Mouse (Mus musculus) intestine, embryonic 16.5 days (tissue): Measurements from ENCODE around the gene Mtif3. TPM values are rescaled to one million over a fixed set of nuclear protein-coding genes. Genes with fewer than 3 reads are reported as not detected.

Experiments
- ATAC-seq: fragments of 200-750 bp; cut with Nextera tagmentation; 2 replicates; pipeline ENCODE4 v1.8.0; 2017; ENCODE audit warnings: moderate TSS enrichment, moderate library complexity
- H3K27ac ChIP-seq: fragments of 300-500 bp; sonication (generic); 2 replicates; pipeline ENCODE4 v1.5.1; 2014; ENCODE audit warnings: mild to moderate bottlenecking, low read length
- H3K27me3 ChIP-seq: fragments of 300-500 bp; sonication (generic); replicated peaks from 2 replicates; pipeline ENCODE4 v1.6.1; 2014; ENCODE audit warnings: low read length, control low read depth, mixed read lengths; ENCODE audit not compliant: control insufficient read depth, insufficient read depth
- H3K36me3 ChIP-seq: fragments of 300-500 bp; sonication (generic); 2 replicates; pipeline ENCODE4 v1.6.1; 2014; ENCODE audit warnings: low read length, control low read depth; ENCODE audit not compliant: control insufficient read depth, insufficient read depth
- H3K4me1 ChIP-seq: fragments of 300-500 bp; sonication (generic); 2 replicates; pipeline ENCODE4 v1.6.1; 2014; ENCODE audit warnings: low read length, control low read depth, mixed read lengths; ENCODE audit not compliant: control insufficient read depth, insufficient read depth
- H3K4me2 ChIP-seq: fragments of 300-500 bp; sonication (generic); 2 replicates; pipeline ENCODE4 v1.6.1; 2014; ENCODE audit warnings: low read depth, low read length, control low read depth
- H3K4me3 ChIP-seq: fragments of 300-500 bp; sonication (generic); 2 replicates; pipeline ENCODE4 v1.5.1; 2014; ENCODE audit warnings: mild to moderate bottlenecking, low read length
- H3K9ac ChIP-seq: fragments of 300-500 bp; sonication (generic); 2 replicates; pipeline ENCODE4 v1.6.1; 2014; ENCODE audit warnings: low read depth, low read length
- H3K9me3 ChIP-seq: fragments of 300-500 bp; sonication (generic); 2 replicates; pipeline ENCODE4 v1.6.1; 2016; ENCODE audit warnings: low read length, control low read depth; ENCODE audit not compliant: control insufficient read depth
- WGBS: fragments of 180-500 bp; shearing (Covaris S2); extraction: QIAGEN DNeasy Blood & Tissue Kit; methylation state at CpG from one replicate; pipeline ENCODE4 v1.1.7; 2014; 5-methylcytosine and 5-hydroxymethylcytosine counted together
- polyA plus RNA-seq: library from polyadenylated mRNA; unstranded; fragments of >200 nt; fragmentation: Nextera tagmentation; extraction: Ambion mirVana; gene quantifications from 2 replicates; pipeline ENCODE4 v1.2.1, GENCODE M21; 2015

Gene Mtif3
- polyA plus RNA-seq, 1 experiment from 2014 or later: 31.1 TPM

- Histone ChIP-seq H3K27ac (no peak overlapping the region), H3K9me3 (no peaks in the 10 kb centered on the region), H3K4me1 (peaks cover 2% of the 10 kb centered on the region; the same call in 1 of the 2 replicates), H3K36me3 (no peaks in the 10 kb centered on the region), H3K9ac (no peak overlapping the region), H3K4me3 (no peak overlapping the region), H3K27me3 (no peaks in the 10 kb centered on the region), H3K4me2 (no peak overlapping the region)
- WGBS: 78% methylated on average over 13 of the region's 13 CpGs
- ATAC-seq: no peak
These were observed 5.2 kb upstream of the Mtif3 start for GRCm38 (mm10) chr5:146968695-146969393.

DNA sequence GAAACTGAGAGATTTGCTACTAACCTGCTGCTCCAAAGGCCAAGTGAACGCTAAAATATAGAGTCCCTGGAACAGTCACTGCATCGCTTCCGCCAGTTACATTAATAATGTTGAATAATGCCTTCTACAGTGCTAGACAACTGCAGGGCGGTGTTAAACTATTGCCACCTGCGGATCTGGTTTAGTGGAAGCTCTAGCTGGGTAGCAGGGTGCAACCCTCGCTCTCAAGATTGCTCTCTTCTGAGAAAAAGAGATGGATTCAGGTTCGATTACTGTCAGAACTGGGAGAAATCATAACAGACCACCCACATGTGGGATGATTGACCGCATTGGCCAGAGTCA is 308 bp upstream of the Mtif3 start:
- Histone ChIP-seq H3K9ac (peak overlapping the region; percentile 88), H3K4me2 (peak overlapping the region; percentile 55), H3K4me3 (peak overlapping the region; percentile 90), H3K36me3 (peaks cover 4% of the 10 kb centered on the region; the same call in 1 of the 2 replicates), H3K4me1 (peaks cover 8% of the 10 kb centered on the region), H3K27me3 (no peaks in the 10 kb centered on the region), H3K27ac (no peak overlapping the region), H3K9me3 (no peaks in the 10 kb centered on the region)
- 48% methylated on average over 8 of the region's 8 CpGs for WGBS
- peak; percentile 46 for ATAC-seq

DNA sequence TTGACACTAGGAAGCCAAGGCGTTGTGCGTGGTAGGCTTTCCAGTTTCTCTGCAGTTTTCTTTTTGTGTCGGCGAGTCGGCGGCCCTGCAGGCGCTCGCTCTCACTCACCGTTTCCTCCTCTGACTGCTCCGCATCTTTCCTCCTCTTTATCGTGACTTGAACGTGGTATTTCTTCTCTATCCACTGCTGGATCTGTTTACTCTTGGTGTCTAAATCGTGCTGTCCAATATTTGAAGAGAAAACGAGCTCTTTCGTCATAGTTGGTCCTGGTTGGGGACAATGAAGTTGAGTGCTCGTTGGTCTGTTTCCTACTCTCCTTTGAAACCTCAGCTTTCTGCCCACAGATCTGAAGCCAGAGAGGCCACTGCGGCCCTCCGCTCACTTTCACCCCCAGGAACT is 6.9 kb downstream of the Mtif3 start:
- H3K4me1 ChIP-seq: no peaks in the 10 kb centered on the region
- H3K4me3 ChIP-seq: no peak overlapping the region
- no peak overlapping the region for H3K27ac ChIP-seq
- no peak overlapping the region for H3K9ac ChIP-seq
- H3K9me3 ChIP-seq: no peaks in the 10 kb centered on the region
- no peak for ATAC-seq
- 91% methylated on average over 18 of the region's 18 CpGs for WGBS
- H3K27me3 ChIP-seq: no peaks in the 10 kb centered on the region
- no peak overlapping the region for H3K4me2 ChIP-seq
- peaks cover 41% of the 10 kb centered on the region for H3K36me3 ChIP-seq

- peaks cover 49% of the 10 kb centered on the region for H3K36me3 ChIP-seq
- no peaks in the 10 kb centered on the region for H3K9me3 ChIP-seq
- H3K4me2 ChIP-seq: no peak overlapping the region
- no peak overlapping the region for H3K9ac ChIP-seq
- H3K27me3 ChIP-seq: no peaks in the 10 kb centered on the region
- H3K4me1 ChIP-seq: no peaks in the 10 kb centered on the region
- 88% methylated on average over 5 of the region's 5 CpGs for WGBS
- no peak overlapping the region for H3K27ac ChIP-seq
- no peak overlapping the region for H3K4me3 ChIP-seq
- ATAC-seq: no peak
These were observed 7.9 kb downstream of the Mtif3 start for GRCm38 (mm10) chr5:146955651-146956050.

DNA sequence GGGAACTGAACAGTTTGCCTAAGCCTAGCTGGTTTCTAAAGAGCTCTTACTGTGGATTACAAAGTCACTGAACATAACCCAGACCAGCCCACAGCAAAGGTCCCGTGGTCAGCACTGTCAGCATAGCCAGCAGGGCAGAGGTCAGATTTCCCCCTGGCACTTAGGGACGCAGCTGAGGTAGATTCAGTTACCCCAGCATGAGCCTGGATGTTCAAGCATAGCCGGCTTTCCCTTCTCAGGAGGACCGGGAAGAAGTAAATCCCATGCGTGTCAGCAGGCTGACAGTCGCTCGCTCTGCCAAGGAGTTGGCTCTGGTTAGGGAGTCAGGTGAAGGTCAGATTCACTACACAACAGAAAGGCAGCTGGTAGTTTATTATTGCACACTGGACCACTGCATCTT is 9.0 kb downstream of the Mtif3 start:
- ATAC-seq: no peak
- Histone ChIP-seq H3K9ac (no peak overlapping the region), H3K4me2 (no peak overlapping the region), H3K36me3 (peaks cover 50% of the 10 kb centered on the region), H3K4me1 (peaks cover 5% of the 10 kb centered on the region), H3K4me3 (no peak overlapping the region), H3K27me3 (no peaks in the 10 kb centered on the region), H3K27ac (no peak overlapping the region), H3K9me3 (no peaks in the 10 kb centered on the region)
- WGBS: 89% methylated on average over 7 of the region's 7 CpGs

GRCm38 (mm10) chr5:146948508-146949088 is 15.0 kb downstream of the Mtif3 start, which contains the start of gene Gtf3a:
TSS of gene Gtf3a (plus strand) at chr5:146948657.
- WGBS: under 1% methylated on average over 62 of the region's 62 CpGs
- peak within 1 kb of the TSS; percentile 89 for H3K9ac ChIP-seq
- peak; percentile 98 for ATAC-seq
- H3K36me3 ChIP-seq: peaks cover 19% of the 10 kb centered on the region
- peak within 1 kb of the TSS; percentile 97 for H3K27ac ChIP-seq
- peak within 1 kb of the TSS; percentile 83 for H3K4me2 ChIP-seq
- H3K4me3 ChIP-seq: peak within 1 kb of the TSS; percentile 75
- H3K27me3 ChIP-seq: no peaks in the 10 kb centered on the region
- H3K4me1 ChIP-seq: peaks cover 10% of the 10 kb centered on the region
- no peaks in the 10 kb centered on the region; the same call in 1 of the 2 replicates for H3K9me3 ChIP-seq

DNA sequence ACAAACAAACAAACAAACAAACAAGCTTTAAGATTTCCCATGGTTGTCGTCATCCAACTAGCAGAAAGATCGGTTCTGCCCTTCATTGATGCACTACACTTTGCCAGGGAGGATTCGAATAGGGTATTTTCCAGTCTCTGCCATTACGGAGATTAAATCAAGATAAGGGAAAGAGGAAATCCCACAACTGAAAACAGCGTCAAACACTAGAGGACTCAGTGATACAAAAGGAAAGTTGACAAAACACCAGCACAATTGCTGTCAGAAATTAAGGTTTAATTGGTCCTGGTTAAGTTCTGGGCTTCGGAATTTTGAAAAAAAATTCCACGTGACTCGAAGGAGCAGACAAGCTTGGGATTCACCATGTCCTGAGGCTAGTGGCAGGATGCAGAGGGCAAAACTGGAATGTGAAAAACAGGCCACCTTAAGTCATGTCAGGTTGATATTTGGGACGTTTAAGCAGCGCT is 15.5 kb downstream of the Mtif3 start:
- H3K4me1 ChIP-seq: peaks cover 10% of the 10 kb centered on the region
- ATAC-seq: 0 out of 2 replicates have a peak, but pooled peaks have one; percentile 2
- H3K9me3 ChIP-seq: no peaks in the 10 kb centered on the region; the same call in 1 of the 2 replicates
- peak overlapping the region; percentile 75 for H3K4me3 ChIP-seq
- H3K36me3 ChIP-seq: peaks cover 13% of the 10 kb centered on the region
- peak overlapping the region; percentile 83 for H3K4me2 ChIP-seq
- peak overlapping the region; percentile 62 for H3K27ac ChIP-seq
- WGBS: 17% methylated on average over 10 of the region's 10 CpGs
- H3K9ac ChIP-seq: peak overlapping the region; percentile 89
- H3K27me3 ChIP-seq: no peaks in the 10 kb centered on the region

- WGBS: 85% methylated on average over 6 of the region's 6 CpGs
- Histone ChIP-seq H3K4me3 (no peak overlapping the region), H3K27ac (no peak overlapping the region), H3K4me1 (peaks cover 10% of the 10 kb centered on the region), H3K9ac (no peak overlapping the region), H3K27me3 (no peaks in the 10 kb centered on the region), H3K36me3 (peaks cover 13% of the 10 kb centered on the region), H3K9me3 (no peaks in the 10 kb centered on the region; the same call in 1 of the 2 replicates), H3K4me2 (no peak overlapping the region)
- ATAC-seq: no peak
These were observed 16.1 kb downstream of the Mtif3 start for GRCm38 (mm10) chr5:146947497-146947896.

DNA sequence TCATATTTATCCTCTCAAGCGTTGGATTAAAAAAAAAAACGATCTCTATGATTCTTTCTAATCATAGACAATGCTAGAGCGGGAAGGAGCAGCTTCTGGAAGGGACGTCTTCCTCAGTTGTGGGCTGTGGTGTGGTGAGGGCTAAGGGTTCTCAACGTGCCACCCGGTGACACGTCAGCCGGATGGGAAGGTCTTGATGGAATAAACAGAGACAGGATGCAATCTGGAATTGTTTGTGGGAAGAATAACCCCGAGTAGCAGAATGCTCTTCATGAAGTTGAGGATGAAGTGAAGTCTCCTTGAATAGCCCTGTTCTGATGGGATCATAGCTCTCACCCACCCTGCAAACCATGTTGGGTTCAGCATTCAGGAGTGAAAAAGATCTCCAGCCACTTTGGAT is 16.9 kb downstream of the Mtif3 start:
- ATAC-seq: no peak
- Histone ChIP-seq H3K36me3 (peaks cover 9% of the 10 kb centered on the region), H3K9ac (no peak overlapping the region), H3K27ac (no peak overlapping the region), H3K27me3 (no peaks in the 10 kb centered on the region), H3K4me1 (peaks cover 10% of the 10 kb centered on the region), H3K9me3 (no peaks in the 10 kb centered on the region; the same call in 1 of the 2 replicates), H3K4me3 (no peak overlapping the region), H3K4me2 (no peak overlapping the region)
- 85% methylated on average over 9 of the region's 9 CpGs for WGBS
